In genomic region chr12:56020547-56020946, GRCm38 (mm10) we compare ENCODE assay signal across 20 mouse cellular contexts.
"Had no signal": no experiment of that assay in that cellular context is flagged by ENCODE, and none has a peak within 500 bp of the region (broad histone marks: within the 10 kb centered on the region; RNA-seq: fewer than 3 reads in every experiment).

No protein-coding gene starts in this region.

- H3K27ac ChIP-seq: kidney, postnatal 0 days; layer of hippocampus, adult 2 months; limb, embryonic 10.5 days; limb, embryonic 13.5 days; liver, embryonic 12.5 days; liver, embryonic 15.5 days; stomach, embryonic 15.5 days had no signal

- H3K4me1 ChIP-seq: liver, embryonic 12.5 days; liver, embryonic 15.5 days; stomach, embryonic 15.5 days had no signal

- ATAC-seq: intestine, embryonic 16.5 days; liver, embryonic 12.5 days had no signal

- H3K4me3 ChIP-seq: layer of hippocampus, adult 2 months; limb, embryonic 10.5 days; limb, embryonic 13.5 days; liver, embryonic 12.5 days; liver, embryonic 15.5 days; stomach, embryonic 15.5 days had no signal

- H3K9ac ChIP-seq: limb, embryonic 13.5 days; liver, embryonic 12.5 days; liver, embryonic 15.5 days; stomach, embryonic 15.5 days had no signal

- H3K27me3 ChIP-seq: limb, embryonic 13.5 days; liver, embryonic 12.5 days; liver, embryonic 15.5 days; stomach, embryonic 15.5 days had no signal

- H3K4me2 ChIP-seq: limb, embryonic 13.5 days; liver, embryonic 12.5 days; liver, embryonic 15.5 days; stomach, embryonic 15.5 days had no signal

- H3K9me3 ChIP-seq: limb, embryonic 10.5 days; limb, embryonic 13.5 days; liver, embryonic 12.5 days; liver, embryonic 15.5 days; stomach, embryonic 15.5 days had no signal

- H3K36me3 ChIP-seq: limb, embryonic 10.5 days; limb, embryonic 13.5 days; liver, embryonic 12.5 days; liver, embryonic 15.5 days; stomach, embryonic 15.5 days had no signal

- DNase-seq: kidney, adult 2 months; kidney, postnatal 25 days; layer of hippocampus, adult 9-11 months; liver; lung, adult 18-20 months; lung, postnatal 14 days; lung, postnatal 4 days; right cerebral cortex, adult 18-20 months; right cerebral cortex, postnatal 14 days; right cerebral cortex, postnatal 4 days; spleen, adult 18-20 months; thymus, postnatal 25 days had no signal
